Mouse (Mus musculus): ENCODE measurements around the gene 3110082I17Rik. TPM values are rescaled to one million over a fixed set of nuclear protein-coding genes. Genes with fewer than 3 reads are reported as not detected.

3110082I17Rik gene
- total RNA-seq, 2 experiments from 2014 or later: 11.9 to 12.3 TPM

- no peak for DNase-seq
These were observed 7.3 kb downstream of the 3110082I17Rik start for GRCm38 (mm10) chr5:139453031-139453430.

- DNase-seq: no peak
These were observed 10.4 kb downstream of the 3110082I17Rik start for GRCm38 (mm10) chr5:139449926-139450325.

GRCm38 (mm10) chr5:139449161-139449791, 11.1 kb downstream of the 3110082I17Rik start:
- DNase-seq: peak; percentile 69 to 73

- no peak for DNase-seq
These were observed 12.3 kb downstream of the 3110082I17Rik start for GRCm38 (mm10) chr5:139448025-139448424.

- peak; percentile 31 to 33 for DNase-seq
These were observed 15.1 kb downstream of the 3110082I17Rik start for GRCm38 (mm10) chr5:139445258-139445657.

GRCm38 (mm10) chr5:139442962-139443361, 17.4 kb downstream of the 3110082I17Rik start:
- no peak for DNase-seq

- no peak for DNase-seq
These were observed 17.9 kb downstream of the 3110082I17Rik start for GRCm38 (mm10) chr5:139442428-139442827.

GRCm38 (mm10) chr5:139441726-139442018, 18.7 kb downstream of the 3110082I17Rik start:
- DNase-seq: no peak

GRCm38 (mm10) chr5:139440926-139441725, 19.2 kb downstream of the 3110082I17Rik start:
- no peak for DNase-seq

GRCm38 (mm10) chr5:139440451-139440850, 19.9 kb downstream of the 3110082I17Rik start:
- no peak for DNase-seq

- DNase-seq: no peak
These were observed 21.9 kb downstream of the 3110082I17Rik start for GRCm38 (mm10) chr5:139438440-139438839.

GRCm38 (mm10) chr5:139437769-139438168, 22.6 kb downstream of the 3110082I17Rik start:
- DNase-seq: no peak

- DNase-seq: no peak
These were observed 25.4 kb downstream of the 3110082I17Rik start for GRCm38 (mm10) chr5:139434940-139435339.

GRCm38 (mm10) chr5:139433842-139434568, 26.3 kb downstream of the 3110082I17Rik start:
- DNase-seq: no peak

GRCm38 (mm10) chr5:139432747-139433508, 27.4 kb downstream of the 3110082I17Rik start:
- DNase-seq: no peak

- no peak for DNase-seq
These were observed 28.0 kb downstream of the 3110082I17Rik start for GRCm38 (mm10) chr5:139432333-139432732.

GRCm38 (mm10) chr5:139429818-139430341, 30.4 kb downstream of the 3110082I17Rik start:
- no peak for DNase-seq

- no peak for DNase-seq
These were observed 32.3 kb downstream of the 3110082I17Rik start for GRCm38 (mm10) chr5:139427989-139428388.

GRCm38 (mm10) chr5:139427001-139427400, 33.3 kb downstream of the 3110082I17Rik start:
- peak; percentile 38 to 49 for DNase-seq

- no peak for DNase-seq
These were observed 35.1 kb downstream of the 3110082I17Rik start for GRCm38 (mm10) chr5:139425198-139425597.

- peak; percentile 60 to 64 for DNase-seq
These were observed 37.1 kb downstream of the 3110082I17Rik start, which contains the start of gene Gper1 for GRCm38 (mm10) chr5:139423026-139423865. Gper1 (plus strand) TSS chr5:139423151.

Data from adrenal gland, postnatal 36 days (tissue).